Mouse (Mus musculus): ENCODE measurements around the gene Retreg1.

Retreg1 gene

DNA sequence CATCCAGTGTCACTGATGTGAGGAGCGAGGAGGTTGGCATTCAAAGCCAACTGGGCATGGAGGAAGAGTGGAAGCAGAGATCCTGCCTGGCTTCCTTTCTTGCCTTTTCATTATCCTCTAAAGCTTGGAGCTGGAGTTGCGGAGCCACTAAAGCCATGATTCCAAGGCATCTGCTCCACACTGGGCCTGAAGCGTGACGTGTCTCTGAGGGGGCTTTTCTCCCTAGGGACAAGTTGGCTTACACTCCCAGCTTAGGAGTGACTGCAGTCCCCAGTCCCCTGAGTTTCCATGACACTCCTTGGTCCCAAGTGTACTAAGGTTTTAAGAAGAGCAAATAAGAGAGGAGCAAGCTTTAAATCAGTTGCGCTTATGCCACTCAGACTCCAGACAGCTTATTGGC is 179.7 kb downstream of the Retreg1 start:
- no peak for TF ChIP-seq POU5F1 (IDR thresholded peaks at IDR 0.05; ENCODE audit: borderline replicate concordance, low read length)
- Histone ChIP-seq H3K36me3 (ENCODE audit: insufficient read depth, low read length) (no peaks in the 10 kb centered on the region), H3K4me1 (replicated peaks; ENCODE audit: low read depth, low read length) (no peaks in the 10 kb centered on the region), H3K27me3 (ENCODE audit: insufficient read depth, low read length) (no peaks in the 10 kb centered on the region), H3K9me3 (ENCODE audit: low read length) (no peaks in the 10 kb centered on the region), H3K4me3 (replicated peaks; ENCODE audit: low read length) (no peak overlapping the region)

Measured in E14TG2a.4 (cell line).